Mouse (Mus musculus): Measurements from ENCODE around the gene Il10. TPM values are rescaled to one million over a fixed set of nuclear protein-coding genes. Genes with fewer than 3 reads are reported as not detected.

Gene Il10
- total and polyA plus RNA-seq, 3 experiments = 236 to 903 (median 389) TPM

DNA sequence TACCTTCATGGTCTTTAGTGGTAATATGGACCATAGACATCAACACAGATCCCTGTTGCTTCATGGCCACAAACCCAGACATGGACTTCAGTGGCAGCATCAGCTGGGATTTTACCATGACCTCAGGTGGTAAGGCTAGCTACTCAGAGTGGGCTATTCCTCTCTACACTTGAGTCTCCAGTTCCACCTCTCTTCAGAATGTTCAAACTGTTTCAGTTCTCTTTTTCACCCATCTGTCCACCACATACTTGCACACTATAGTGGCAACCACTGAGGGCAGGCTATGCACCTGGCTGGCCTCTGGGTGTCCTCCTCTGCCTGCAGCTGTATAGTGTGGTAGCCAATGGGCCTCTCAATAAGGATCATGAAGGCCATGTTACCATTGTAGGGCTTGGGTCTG is 32.2 kb upstream of the Il10 start (continued):
- peak; percentile 62 for TF ChIP-seq BHLHE40 (IDR thresholded peaks at IDR 0.05; ENCODE audit: low read depth, low read length)
- TF ChIP-seq SMC3 (IDR thresholded peaks at IDR 0.05; ENCODE audit: low read depth, low read length) = peak; percentile 99
- TF ChIP-seq NRF1 (IDR thresholded peaks at IDR 0.05; ENCODE audit: low read depth, low read length) = no peak
- TF ChIP-seq SIN3A (IDR thresholded peaks at IDR 0.05; ENCODE audit: low read length) = peak; percentile 82
- TF ChIP-seq RAD21 (IDR thresholded peaks at IDR 0.05; ENCODE audit: low read depth, low read length) = peak; percentile 96
- TF ChIP-seq ZMIZ1 (IDR thresholded peaks at IDR 0.05; ENCODE audit: low read depth, low read length) = no peak
- TF ChIP-seq USF2 (conservative IDR thresholded peaks at IDR 0.05; ENCODE audit: low read depth, low read length) = no peak
- TF ChIP-seq MAFK (IDR thresholded peaks at IDR 0.05; ENCODE audit: insufficient replicate concordance, low read length) = 0 out of 2 replicates have a peak, but pooled peaks have one; percentile 22
- TF ChIP-seq ELF1 (IDR thresholded peaks at IDR 0.05; ENCODE audit: low read depth, low read length) = peak; percentile 19; the same call in 1 of the 2 replicates
- no peak for TF ChIP-seq ZNF384 (IDR thresholded peaks at IDR 0.05; ENCODE audit: low read depth, low read length)
- peak; percentile 85; the same call in 1 of the 2 replicates for TF ChIP-seq MEF2A (IDR thresholded peaks at IDR 0.05; ENCODE audit: borderline replicate concordance, low read depth, low read length)

DNA sequence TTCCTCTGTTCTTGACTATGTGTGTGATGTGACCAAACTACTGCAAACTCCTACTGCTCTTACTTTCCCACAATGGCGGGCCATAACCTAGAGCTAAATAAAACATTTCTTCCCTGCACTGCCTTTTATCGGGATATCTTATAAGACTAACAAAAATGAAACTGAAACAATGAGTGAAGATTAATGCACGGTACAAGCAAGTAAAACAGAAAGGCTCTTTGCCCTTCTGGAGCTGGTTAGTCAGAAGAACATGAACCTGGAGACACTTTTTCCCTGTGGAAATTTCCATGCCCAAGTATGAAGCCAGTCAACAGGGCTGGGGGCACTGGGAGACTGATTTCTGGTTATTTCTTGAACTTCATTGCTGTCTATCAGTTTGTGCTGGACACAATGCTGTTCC is 30.3 kb upstream of the Il10 start:
- H3K4me3 ChIP-seq (replicated peaks in 1 of 3; ENCODE audit: low read depth in 2 of 3, low read length in 2 of 3, poor library complexity in 1 of 3) = no peak overlapping the region
- H3K4me2 ChIP-seq (ENCODE audit: insufficient read depth, low read depth, poor library complexity, severe bottlenecking) = peak overlapping the region; percentile 77
- TF ChIP-seq USF1 (IDR thresholded peaks at IDR 0.05; ENCODE audit: low read depth, low read length) (no peak), ETS1 (conservative IDR thresholded peaks at IDR 0.05; ENCODE audit: low read depth, low read length) (peak; percentile 26; the same call in 1 of the 2 replicates), IRF4 (IDR thresholded peaks at IDR 0.05; ENCODE audit: low read depth, low read length) (peak; percentile 20; the same call in 1 of the 2 replicates), EP300 (IDR thresholded peaks at IDR 0.05; ENCODE audit: low read length) (0 out of 2 replicates have a peak, but pooled peaks have one; percentile 16), TCF12 (IDR thresholded peaks at IDR 0.05; ENCODE audit: low read depth, low read length) (no peak)
- in situ Hi-C loops (cut with MboI; ENCODE audit: low pct_ligation_motif_present, low pct_unique_long_range_greater_than_20kb, low sequenced_read_pairs) (loop anchor here (5.0 to 10.0 kb wide), 3 partner anchors 63 to 275 kb away; partner anchors contain the start of genes Gm29427 and Yod1), dilution Hi-C loops (cut with MboI; ENCODE audit: extremely low pct_ligation_motif_present, extremely low pct_unique_long_range_greater_than_20kb, low sequenced_read_pairs) (no loop called here)
- no peaks in the 10 kb centered on the region for H3K36me3 ChIP-seq (replicated peaks in 1 of 2; ENCODE audit: control insufficient read depth in 1 of 2, insufficient read depth in 1 of 2, low read length in 1 of 2)
- H3K9ac ChIP-seq (ENCODE audit: insufficient read depth, low read depth) = peak overlapping the region; percentile 29; the same call in 1 of the 2 replicates
- peaks cover 29 to 69% of the 10 kb centered on the region in 2 experiments for H3K4me1 ChIP-seq (ENCODE audit: control insufficient read depth in 1 of 2, insufficient read depth in 2 of 2)
- H3K27me3 ChIP-seq (replicated peaks) = no peaks in the 10 kb centered on the region
- peaks cover 7% of the 10 kb centered on the region for H3K9me3 ChIP-seq (replicated peaks; ENCODE audit: low read length)
- no peak overlapping the region for H3K27ac ChIP-seq (ENCODE audit: insufficient read depth, low read depth)
- H3K79me2 ChIP-seq (replicated peaks; ENCODE audit: control insufficient read depth, extremely low read depth, insufficient read depth, poor library complexity, severe bottlenecking) = no peaks in the 10 kb centered on the region
- no peak for DNase-seq (ENCODE audit: extremely low read depth)

DNA sequence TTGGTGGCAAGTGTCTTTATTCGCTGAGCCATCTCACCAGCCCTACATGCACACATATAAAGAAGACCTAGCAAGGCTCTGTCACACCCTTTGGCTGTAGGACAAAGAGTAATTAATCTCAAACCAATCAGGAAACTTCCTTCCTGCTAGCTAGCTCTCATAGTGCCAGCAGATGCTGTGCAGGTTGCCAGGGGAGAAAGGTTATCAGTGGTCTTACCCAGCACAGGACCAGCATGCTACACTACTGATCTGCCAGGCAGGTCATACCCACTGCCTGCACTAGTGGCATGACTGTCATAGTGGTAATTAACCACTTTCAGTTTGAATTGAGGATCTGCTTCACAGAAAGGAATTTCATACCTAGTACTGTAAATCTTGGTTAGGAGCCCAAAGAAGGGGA is 29.2 kb upstream of the Il10 start:
- Histone ChIP-seq H3K9me3 (replicated peaks; ENCODE audit: low read length) (peaks cover 7% of the 10 kb centered on the region), H3K4me2 (ENCODE audit: insufficient read depth, low read depth, poor library complexity, severe bottlenecking) (no peak overlapping the region), H3K9ac (ENCODE audit: insufficient read depth, low read depth) (no peak overlapping the region), H3K79me2 (replicated peaks; ENCODE audit: control insufficient read depth, extremely low read depth, insufficient read depth, poor library complexity, severe bottlenecking) (no peaks in the 10 kb centered on the region), H3K36me3 (replicated peaks in 1 of 2; ENCODE audit: control insufficient read depth in 1 of 2, insufficient read depth in 1 of 2, low read length in 1 of 2) (no peaks in the 10 kb centered on the region), H3K4me1 (ENCODE audit: control insufficient read depth in 1 of 2, insufficient read depth in 2 of 2) (peaks cover 29 to 75% of the 10 kb centered on the region in 2 experiments), H3K4me3 (replicated peaks in 1 of 3; ENCODE audit: low read depth in 2 of 3, low read length in 2 of 3, poor library complexity in 1 of 3) (no peak overlapping the region), H3K27me3 (replicated peaks) (no peaks in the 10 kb centered on the region), H3K27ac (ENCODE audit: insufficient read depth, low read depth) (no peak overlapping the region)
- TF ChIP-seq CHD2 (IDR thresholded peaks at IDR 0.05; ENCODE audit: low read length) (no peak), KAT2A (IDR thresholded peaks at IDR 0.05; ENCODE audit: insufficient replicate concordance, low read length) (no peak), CTCF (conservative IDR thresholded peaks at IDR 0.05 in 1 of 2, IDR thresholded peaks at IDR 0.05 in 1 of 2; ENCODE audit: low read depth in 2 of 2, low read length in 2 of 2) (no peak), USF1 (IDR thresholded peaks at IDR 0.05; ENCODE audit: low read depth, low read length) (no peak), GABPA (IDR thresholded peaks at IDR 0.05; ENCODE audit: insufficient replicate concordance, low read depth, low read length) (no peak), TBP (conservative IDR thresholded peaks at IDR 0.05; ENCODE audit: low read depth, low read length) (no peak), CHD1 (IDR thresholded peaks at IDR 0.05; ENCODE audit: low read depth, low read length) (no peak), IRF4 (IDR thresholded peaks at IDR 0.05; ENCODE audit: low read depth, low read length) (no peak), ELF1 (IDR thresholded peaks at IDR 0.05; ENCODE audit: low read depth, low read length) (no peak), POLR2A (IDR thresholded peaks at IDR 0.05; ENCODE audit: low read depth, low read length) (no peak), ZC3H11A (IDR thresholded peaks at IDR 0.05; ENCODE audit: low read depth, low read length) (no peak), ZMIZ1 (IDR thresholded peaks at IDR 0.05; ENCODE audit: low read depth, low read length) (no peak), NELFE (IDR thresholded peaks at IDR 0.05; ENCODE audit: low read depth, low read length) (no peak), ZKSCAN1 (IDR thresholded peaks at IDR 0.05; ENCODE audit: borderline replicate concordance, low read depth, low read length) (no peak), MAFK (IDR thresholded peaks at IDR 0.05; ENCODE audit: insufficient replicate concordance, low read length) (no peak), HCFC1 (IDR thresholded peaks at IDR 0.05; ENCODE audit: low read depth, low read length) (no peak), MXI1 (IDR thresholded peaks at IDR 0.05; ENCODE audit: low read depth, low read length) (no peak), POLR2AphosphoS2 (IDR thresholded peaks at IDR 0.05; ENCODE audit: low read depth, low read length) (no peak), UBTF (IDR thresholded peaks at IDR 0.05; ENCODE audit: low read depth, low read length) (no peak)
- in situ Hi-C loops (cut with MboI; ENCODE audit: low pct_ligation_motif_present, low pct_unique_long_range_greater_than_20kb, low sequenced_read_pairs) = no loop called here
- DNase-seq (ENCODE audit: extremely low read depth) = no peak
- dilution Hi-C loops (cut with MboI; ENCODE audit: extremely low pct_ligation_motif_present, extremely low pct_unique_long_range_greater_than_20kb, low sequenced_read_pairs) = no loop called here
